Mouse (Mus musculus) lung, adult 2 months (tissue): Measurements from ENCODE around the gene Cdiptos.

Experiments
- CTCF ChIP-seq: fragments of 200-500 bp; IDR thresholded peaks from 2 replicates; pipeline ENCODE4 v1.5.1; 2011; ENCODE audit warnings: mild to moderate bottlenecking, low read length, control low read depth; ENCODE audit not compliant: insufficient read depth
- POLR2A ChIP-seq: fragments of 200-500 bp; IDR thresholded peaks from 2 replicates; pipeline ENCODE4 v1.6.1; 2011; ENCODE audit warnings: low read depth, mild to moderate bottlenecking, control low read depth, low read length, borderline replicate concordance; ENCODE audit errors: extremely low read depth

GRCm38 (mm10) chr7:126951741-126952140, 24.2 kb downstream of the Cdiptos start:
- no peak for TF ChIP-seq POLR2A
- TF ChIP-seq CTCF = no peak
